Mouse (Mus musculus) kidney, postnatal 4 days (tissue): Measurements from ENCODE around the gene Alkbh4.

ENCODE experiments used
- DNase-seq, 2 experiments: peaks; one replicate each; pipeline ENCODE4 v3.0.0; 2021; ENCODE audit warnings: mixed read lengths in 2 of 2

Gene Alkbh4

GRCm38 (mm10) chr5:136182830-136183229 is 46.9 kb downstream of the Alkbh4 start:
- no peak for DNase-seq

GRCm38 (mm10) chr5:136183766-136184165 is 47.8 kb downstream of the Alkbh4 start:
- no peak for DNase-seq

GRCm38 (mm10) chr5:136186723-136187122 is 50.8 kb downstream of the Alkbh4 start:
- DNase-seq: peak; percentile 70 to 75
